Mouse (Mus musculus) kidney, adult 10 weeks (tissue): ENCODE data around the gene Ugdh. TPM values are rescaled to one million over a fixed set of nuclear protein-coding genes. Genes with fewer than 3 reads are reported as not detected.

Source experiments
- polyA plus RNA-seq: library from polyadenylated mRNA; stranded (reverse); fragments of 350-450 nt; fragmentation: Illumina TruSeq; extraction: RNeasy Lipid Tissue Mini Kit (QIAGEN cat#74804); gene quantifications from one replicate; pipeline ENCODE4 v1.2.3, GENCODE M21; 2014; ENCODE audit warnings: low read depth, low replicate concordance

Ugdh gene
- 244 TPM for polyA plus RNA-seq

DNA sequence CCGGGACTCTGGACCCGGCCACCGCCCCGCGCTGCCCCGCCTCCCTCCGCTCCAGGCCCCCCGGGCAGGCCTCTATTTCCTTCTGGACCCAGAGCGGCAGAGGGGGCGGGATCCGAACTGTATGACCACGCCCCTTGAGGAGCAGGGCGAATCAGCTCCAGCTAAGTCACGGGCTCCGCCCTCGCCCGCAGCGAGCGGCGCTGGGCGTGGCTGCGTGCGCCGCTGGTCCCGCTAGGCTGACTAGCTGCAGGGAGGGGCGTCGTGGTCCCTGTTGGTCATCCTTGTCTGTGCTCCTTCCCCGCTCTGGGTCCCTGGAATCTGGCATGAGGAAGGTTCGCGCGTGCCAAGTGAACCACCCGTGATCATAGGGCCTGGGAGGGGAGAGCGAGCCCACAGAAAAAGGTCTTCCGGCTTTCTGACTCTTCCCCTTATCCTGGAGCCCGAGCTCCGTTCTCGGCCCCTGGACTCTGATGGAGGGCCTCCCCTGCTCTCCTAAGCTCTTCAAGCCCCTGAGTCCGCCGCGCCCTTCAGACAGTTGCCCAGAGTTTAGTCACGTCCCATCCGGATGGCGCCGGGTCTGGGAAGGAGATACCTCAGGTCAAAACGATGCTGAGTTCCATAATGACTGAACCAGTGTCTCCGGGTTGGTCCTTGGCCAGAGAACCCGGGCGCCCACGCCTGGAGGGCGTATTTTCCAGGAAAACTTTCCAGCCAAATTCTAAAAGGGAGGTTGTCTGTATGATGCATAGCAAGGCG lies at the start of gene Ugdh:
Ugdh (minus strand) TSS at position 144 of the 756 bp plus-strand sequence.

DNA sequence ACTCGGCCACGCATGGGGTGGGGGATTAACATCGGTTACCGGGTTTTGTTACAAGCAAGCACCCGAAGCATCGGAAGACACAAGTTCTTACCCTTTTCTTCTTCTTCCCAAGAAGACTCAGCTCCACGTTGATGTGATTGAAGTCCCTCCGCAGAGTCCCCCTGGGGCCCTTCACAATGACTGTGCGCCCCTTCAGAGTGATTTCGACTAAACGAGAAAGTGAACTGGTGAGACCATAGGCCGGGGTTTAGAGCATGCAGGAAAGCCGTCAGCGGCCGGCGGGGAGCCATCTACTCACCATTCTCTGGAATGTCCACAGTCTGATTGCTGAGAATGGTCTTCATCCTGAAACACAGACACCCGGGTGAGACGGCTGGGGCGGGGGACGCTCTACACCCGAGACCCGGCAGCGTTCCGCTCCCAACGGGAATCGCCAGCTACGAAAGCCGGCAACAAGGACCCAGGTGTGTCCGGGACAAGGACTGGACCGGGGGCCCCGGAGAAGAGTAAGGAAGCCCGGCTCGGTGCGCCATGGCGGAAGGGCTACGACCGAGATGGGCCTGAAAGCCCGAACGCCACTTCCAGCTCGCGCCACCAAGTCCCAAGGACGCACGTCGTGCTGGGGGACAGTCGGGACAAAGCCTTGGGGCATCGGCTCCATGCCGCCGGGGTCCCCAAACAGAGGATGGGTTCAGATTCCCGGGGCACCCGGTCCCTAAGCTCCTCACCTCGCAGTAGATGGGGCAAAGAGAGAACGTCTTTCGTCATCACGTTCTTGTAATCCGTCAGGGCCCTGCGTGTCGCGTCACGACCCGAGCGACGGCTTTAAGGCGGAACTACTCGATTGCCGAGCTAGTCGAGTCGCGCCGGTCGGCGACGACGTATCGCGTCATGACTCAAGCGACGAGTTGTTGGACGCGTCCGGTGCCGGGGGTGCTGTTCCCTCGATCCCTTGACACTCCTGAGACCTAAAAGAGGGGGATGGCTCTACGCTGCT lies 44.8 kb downstream of the Ugdh start, which contains the start of the genes Rpl9 and Lias:
Rpl9 (minus strand) TSS at position 797 of the 997 bp plus-strand sequence.
Lias (plus strand) TSS at position 850 of the 997 bp plus-strand sequence.

Other genes with a start within 250 kb of the Ugdh start
- 10.9 TPM for gene Wdr19, start 236.3 kb downstream of the Ugdh start, polyA plus RNA-seq
- 19.7 TPM for gene Rfc1, start 100.3 kb downstream of the Ugdh start, polyA plus RNA-seq
- 0.16 TPM for gene Klb, start 87.6 kb downstream of the Ugdh start, polyA plus RNA-seq
- 519 TPM for gene Rpl9, start 44.5 kb downstream of the Ugdh start, polyA plus RNA-seq
- 72.4 TPM for gene Lias, start 44.5 kb downstream of the Ugdh start, polyA plus RNA-seq
- not detected for gene Gm43552, start 56.9 kb upstream of the Ugdh start, polyA plus RNA-seq
- gene Smim14, start 101.2 kb upstream of the Ugdh start, polyA plus RNA-seq = 128 TPM
- 108 TPM for gene Ube2k, start 101.3 kb upstream of the Ugdh start, polyA plus RNA-seq